Mouse (Mus musculus) megakaryocyte, adult 5-6 weeks (primary cell): Measurements from ENCODE around the gene Mia2. TPM values are rescaled to one million over a fixed set of nuclear protein-coding genes. Genes with fewer than 3 reads are reported as not detected.

Source experiments
- ATAC-seq: 2 replicates; pipeline ENCODE4 v1.8.0; 2016; ENCODE audit warnings: mild to moderate bottlenecking, inconsistent platforms; ENCODE audit not compliant: poor library complexity, severe bottlenecking
- total RNA-seq, 2 experiments: library from RNA; stranded (forward) in 1 of 2; stranded (reverse) in 1 of 2; fragments of 153-499, 151-499 nt in 1 of 2; fragments of 221-1000, 200-1000 nt in 1 of 2; gene quantifications; 2 replicates each; pipeline versions ENCODE4 v1.2.3 to v1.2.4; 2015 to 2017

The Mia2 gene
- total RNA-seq, 2 experiments from 2014 or later, result 263 to 268 TPM

DNA sequence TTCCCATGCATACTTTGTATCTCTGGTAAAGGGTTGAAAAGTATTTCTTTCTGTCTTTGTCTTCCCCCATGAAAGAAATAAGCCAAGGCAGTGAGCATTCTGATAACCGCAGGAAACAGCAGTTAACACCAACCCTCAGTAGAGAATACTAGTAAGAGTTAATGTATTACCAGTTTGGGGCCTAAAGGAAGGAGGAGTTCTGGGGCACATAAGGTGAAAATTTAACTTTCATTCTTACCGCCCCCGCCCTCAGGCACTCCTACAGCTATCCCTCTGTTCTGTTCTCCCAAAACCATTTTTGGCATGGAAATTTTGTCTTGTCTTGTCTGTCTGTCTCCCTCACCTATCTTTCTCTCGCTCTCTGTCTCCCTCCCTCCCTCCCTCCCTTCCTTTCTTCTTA is 54.1 kb downstream of the Mia2 start:
- no peak for ATAC-seq

DNA sequence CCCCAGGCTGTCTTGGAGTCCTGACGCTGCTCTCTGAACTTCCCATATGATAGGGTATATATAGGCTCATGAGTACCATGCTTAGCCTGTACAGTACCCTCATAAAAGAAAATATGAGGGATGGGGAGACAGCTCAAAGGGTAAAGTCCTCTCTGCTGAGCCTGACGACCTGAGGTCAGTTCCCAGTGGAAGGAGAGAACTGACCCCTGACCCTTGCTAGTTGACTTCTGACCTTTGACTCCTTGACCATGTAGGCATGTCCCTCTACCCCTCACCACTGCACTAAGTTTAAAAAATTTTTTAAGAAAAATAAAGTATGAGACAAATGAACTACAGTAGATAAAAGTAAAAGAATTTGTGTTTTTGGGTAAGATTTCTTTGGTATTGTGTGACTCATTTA is 65.5 kb downstream of the Mia2 start:
- no peak for ATAC-seq

DNA sequence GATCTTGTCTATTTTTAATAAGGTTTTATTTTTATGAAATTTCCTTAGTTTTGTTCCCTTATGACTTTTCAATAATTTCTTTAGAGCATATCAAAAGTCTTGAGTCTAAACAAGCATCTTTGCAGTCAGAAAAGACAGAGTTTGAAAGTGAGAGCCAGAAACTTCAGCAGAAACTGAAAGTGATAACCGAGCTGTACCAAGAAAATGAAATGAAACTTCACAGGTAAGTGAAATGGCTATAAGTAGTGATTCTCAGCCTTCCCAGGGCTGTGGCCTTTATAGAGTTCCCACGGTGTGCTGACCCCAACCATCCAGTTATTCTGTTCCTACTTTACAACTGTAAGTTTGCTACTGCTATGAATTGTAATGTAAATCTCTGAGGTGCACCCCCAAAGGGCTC is 67.2 kb downstream of the Mia2 start:
- no peak for ATAC-seq

DNA sequence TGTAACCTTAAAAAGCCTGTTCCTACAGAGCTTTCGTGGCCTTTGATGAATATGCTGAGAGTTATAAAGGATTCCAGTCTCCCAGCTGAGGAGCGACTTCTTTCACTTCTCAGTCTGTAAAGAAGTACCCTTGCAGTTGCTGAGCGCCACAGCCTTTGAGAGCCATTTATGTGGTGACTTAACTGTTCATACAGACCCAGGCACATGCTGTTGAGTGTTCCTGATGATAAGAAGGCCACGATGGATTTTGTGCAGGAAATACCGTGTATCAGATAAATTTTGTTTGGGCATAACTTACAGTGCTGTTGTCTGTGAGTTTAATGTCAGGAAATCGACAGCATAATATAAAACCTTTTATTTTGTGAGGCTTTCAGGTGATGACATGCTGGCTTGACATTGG is 68.9 kb downstream of the Mia2 start:
- ATAC-seq, result no peak

DNA sequence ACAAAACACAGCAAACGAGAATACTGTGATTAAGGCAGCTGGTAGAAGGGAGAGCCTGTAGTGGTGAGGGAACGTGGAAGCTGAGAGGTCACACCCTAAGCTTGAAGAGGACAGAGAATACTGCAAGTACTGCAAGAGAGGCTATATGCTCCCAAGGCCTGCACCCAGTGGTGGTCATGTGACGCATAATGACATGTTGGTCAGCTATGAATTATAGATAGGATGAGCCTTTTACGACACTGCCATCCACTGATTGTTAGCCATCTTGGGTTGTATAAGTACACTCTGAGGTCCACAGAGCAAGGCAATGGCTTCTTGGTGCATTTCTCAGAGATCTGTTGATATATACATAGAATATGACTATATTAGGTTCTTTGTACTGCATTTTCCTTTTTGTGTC is 71.0 kb downstream of the Mia2 start:
- no peak for ATAC-seq

DNA sequence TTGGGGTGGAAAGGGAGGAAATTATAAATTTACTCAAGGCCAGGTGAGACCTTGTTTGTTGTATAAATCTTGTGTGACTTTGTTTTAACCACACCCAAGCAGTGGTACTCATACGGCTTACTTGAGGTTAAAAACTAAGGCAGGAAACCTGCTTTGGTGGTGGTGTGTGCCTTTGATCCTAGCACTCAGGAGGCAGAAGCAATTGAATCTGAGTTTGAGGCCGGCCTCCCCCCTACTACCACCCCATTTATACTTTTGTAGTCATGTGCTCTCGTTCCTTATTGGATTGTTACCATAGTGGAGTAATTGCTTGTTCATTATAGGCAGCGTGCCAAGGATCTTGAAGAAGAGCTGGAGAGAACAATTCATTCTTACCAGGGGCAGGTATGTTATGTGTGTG is 74.3 kb downstream of the Mia2 start:
- ATAC-seq, result no peak

DNA sequence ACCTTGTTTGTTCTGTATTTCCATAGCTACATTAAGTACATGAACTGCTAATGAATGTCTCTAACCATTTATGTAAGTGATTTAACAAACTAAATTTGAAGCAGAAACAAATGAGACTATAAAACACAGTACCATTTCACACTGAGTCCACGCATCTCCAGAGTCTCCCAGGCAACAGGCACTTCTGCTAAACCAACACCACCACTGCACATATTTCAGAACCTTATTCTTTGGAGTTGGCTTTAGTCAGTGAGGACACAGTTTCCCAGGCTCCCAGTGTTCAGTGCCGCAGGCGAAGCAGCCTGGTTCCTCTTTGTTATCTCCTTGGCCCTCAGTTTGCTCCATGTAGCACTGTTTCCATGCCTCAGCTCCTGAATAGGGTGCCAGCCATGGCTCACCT is 82.2 kb downstream of the Mia2 start:
- no peak for ATAC-seq

DNA sequence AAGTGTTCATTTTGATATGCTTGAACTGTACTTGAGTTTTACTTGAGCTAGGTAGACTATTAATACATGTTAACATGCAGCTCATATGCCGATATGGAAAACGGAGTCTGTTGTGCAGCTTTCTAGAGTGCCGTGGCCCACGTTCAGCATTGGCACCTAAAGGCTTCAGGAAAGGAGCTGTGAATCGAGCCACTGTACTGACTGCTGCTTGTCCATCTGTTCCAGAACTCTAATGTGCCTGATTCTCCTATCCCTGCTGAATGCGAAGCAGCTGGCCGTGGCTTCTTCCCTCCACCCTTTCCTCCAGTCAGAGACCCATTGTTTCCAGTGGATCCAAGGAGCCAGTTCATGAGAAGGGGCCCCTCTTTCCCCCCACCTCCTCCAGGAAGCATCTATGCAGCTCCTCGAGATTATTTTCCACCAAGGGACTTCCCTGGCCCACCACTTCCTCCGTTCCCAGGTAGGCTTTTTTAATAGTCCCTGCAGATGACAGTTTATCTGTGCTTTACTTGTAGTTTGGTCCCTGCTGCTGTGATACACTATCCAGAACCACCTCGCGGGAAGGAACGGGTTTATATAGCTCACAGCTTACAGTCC is 92.6 kb downstream of the Mia2 start:
- ATAC-seq, result no peak

DNA sequence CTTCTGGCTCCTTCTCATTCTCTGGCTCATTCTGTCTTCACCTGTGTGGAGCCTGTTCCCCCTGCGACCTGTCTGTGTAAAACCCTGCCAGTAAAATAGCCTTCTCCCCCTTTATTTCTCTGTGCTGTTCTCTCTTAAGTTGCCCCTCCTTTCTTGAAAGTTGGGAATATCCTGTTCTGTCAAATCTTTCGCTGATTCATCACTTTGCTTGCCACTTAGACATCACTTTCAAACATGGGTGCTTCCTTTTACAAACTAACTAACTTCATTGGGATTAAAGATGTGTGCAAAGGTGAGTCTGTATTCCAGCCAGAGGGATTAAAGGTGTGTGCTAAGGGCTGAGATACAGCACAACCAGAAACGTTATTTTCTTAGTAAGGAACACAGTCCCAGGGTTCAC is 98.0 kb downstream of the Mia2 start:
- no peak for ATAC-seq

DNA sequence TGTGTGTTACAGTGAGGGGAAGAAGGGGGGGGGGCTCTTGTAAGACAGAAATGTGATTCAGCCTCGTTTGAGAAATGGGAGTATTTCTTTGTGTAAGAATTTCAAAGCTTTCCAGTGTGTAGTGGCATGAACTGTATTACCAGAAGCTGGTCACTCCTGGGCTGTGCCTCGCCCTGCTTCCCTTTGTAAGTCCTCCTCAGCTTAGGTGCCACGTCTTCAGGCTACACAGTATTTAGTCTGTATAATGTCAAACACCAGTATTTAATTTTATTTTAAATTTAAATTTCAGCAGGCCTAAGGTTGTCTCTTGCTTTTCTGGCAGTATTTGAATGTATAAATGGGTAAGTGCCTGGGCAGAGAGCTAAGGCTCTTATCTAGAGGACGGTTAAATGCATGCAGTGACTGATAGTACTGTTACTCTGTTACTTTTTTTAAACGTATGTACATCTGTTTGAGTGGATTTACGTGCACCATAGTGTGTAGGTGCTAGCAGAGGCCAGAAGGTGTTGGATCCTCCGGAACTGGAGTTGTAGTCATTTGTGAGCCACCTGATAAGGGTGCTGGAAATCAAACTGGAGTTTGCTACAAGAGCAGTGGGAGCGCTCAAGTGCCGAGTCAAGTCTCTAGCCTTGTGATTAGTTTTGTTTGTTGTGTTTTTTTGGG is 98.9 kb downstream of the Mia2 start:
- no peak for ATAC-seq

DNA sequence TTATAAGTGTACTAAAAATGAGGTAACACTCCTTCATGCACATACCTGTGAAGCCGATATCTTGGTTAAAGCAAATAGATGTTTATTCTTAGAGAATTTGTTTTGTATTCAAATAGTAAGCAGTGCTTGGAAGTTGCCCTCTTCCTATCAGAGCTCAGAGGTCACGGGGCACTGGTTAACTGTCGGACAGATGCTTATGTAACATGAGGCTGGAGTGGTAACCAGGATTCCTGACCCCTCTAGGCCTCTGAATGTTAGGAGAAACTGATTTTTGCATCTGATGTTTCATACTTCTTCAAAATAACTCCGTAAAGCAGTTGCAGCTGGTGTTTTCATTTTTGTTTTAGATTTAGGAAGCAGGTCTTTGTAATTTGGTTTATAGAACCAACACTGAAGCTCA is 99.5 kb downstream of the Mia2 start:
- ATAC-seq, result no peak

DNA sequence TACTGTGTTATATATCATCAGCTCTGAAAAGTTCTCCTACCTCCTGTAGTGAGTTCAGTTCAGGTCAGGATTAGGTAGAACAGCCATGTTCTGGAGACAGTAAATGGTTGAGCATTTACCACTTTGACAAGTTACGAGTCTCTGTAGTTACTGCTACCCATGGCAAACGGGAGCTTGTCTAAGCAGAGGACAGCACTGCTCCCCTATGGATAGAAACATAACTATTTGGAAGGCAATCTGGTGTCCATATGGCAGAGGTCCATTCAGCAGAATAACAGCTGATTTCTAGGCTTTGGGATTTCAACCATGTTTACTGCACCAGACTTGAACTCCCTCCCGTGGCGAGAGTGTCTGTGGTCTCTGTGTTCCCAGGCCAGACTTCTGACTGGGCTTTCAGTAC is 100.3 kb downstream of the Mia2 start:
- no peak for ATAC-seq

DNA sequence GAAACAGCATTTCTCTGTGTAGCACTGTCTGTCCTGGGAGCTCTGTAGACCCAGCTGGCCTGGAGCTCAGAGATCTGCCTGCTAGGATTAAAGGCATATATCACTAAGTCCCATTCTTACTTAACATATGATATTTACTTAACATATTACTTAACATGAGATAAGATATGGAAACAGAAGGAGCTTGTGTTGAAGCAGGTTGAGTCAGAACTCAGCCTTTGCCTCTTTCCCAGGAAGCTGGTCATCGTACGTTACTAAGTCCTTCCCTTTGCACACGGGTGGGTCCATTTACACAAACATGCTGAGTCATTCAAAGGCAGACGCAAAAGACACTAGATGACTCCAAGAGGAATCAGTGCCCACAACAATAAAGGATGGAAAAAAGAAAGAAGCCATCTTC is 103.2 kb downstream of the Mia2 start:
- ATAC-seq, result no peak

DNA sequence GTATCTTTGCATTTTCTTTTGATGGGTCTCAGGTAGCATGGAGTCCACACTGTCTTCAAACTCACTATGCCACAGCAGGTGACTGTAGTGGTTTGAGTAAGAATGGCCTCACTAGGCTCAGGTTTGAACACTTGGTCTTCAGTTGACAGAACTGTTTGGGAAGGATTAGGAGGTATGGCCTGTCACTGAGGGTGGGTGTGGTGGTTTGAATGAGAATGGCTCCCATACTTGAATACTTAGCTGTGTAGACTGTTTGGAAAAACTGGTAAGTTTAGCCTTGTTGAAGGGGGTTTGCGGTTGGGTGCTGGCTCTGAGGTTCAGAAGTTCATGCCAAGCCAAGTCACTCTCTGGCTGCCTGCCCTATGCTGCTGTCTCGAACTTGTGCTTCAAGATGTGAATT is 103.8 kb downstream of the Mia2 start:
- no peak for ATAC-seq

DNA sequence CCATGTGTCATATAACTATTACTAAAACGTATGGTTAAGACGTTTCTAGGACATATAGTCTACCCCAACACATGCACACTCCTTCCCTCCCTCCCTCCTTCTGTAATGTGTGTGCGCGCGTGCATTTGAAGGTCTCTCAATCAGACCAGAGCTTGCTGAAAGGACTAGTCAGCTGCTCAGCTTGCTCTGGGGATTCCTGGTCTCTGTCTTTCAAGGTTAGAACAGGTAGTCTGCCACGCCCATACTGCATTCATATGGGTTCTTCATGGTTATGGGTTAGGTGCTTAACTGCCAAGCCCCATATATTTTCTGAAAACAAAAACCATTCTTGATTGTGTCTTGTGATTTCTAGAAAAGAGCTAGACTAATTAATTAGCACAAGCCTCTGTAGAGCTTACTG is 110.0 kb downstream of the Mia2 start:
- no peak for ATAC-seq

DNA sequence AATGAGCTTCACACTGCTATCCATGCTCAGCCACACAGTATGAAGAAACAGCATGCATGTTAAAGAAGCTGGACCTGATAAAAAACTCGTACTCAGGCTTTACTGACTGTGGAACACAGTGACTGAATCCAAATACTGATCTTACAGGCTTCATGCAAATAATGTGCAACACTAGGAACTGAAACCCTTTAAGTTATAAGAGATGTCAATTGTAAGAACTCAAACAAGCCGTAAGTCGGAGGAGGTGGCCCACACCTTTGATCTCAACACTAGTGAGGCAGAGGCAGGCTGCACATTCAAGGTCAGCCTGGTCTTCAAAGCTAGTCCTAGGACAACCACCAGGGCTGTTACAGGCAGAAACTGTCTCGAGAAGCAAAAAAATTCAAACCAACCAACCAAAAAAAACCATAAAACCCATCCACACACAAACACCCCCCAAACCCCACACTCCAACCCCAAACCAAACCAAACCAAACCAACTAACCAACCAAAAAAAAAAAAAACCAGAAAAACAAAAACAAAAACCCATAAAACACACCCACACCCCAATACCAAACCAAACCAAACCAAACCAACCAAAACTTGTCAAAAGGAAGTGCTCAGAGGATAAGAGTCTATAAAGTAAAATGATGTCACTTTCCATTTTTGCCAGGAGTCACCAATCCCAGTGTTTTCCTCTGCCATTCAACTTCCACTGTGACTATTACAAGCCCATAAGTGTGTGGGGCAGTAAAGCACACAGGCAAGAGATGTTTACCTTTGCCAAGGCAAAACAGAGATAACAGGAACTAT is 110.8 kb downstream of the Mia2 start:
- ATAC-seq, result peak; percentile 34

DNA sequence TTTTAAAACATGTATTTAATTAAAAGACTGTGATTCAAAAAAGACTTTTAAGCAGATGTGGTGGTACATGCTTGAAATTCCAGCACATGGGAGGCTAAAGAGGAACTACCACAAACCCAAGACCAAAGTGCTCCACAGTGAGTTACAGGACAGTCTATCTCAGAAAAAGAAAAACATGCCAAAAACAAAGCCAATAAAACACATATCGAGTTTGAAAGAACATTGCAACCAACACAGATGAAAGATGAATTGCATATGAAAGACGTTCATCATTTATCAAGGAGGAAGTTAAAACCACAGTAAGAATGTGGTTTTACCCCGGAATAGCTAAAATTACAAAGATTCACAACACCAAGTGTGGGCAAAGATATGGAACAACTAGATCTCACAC is 111.4 kb downstream of the Mia2 start:
- ATAC-seq, result peak; percentile 81

DNA sequence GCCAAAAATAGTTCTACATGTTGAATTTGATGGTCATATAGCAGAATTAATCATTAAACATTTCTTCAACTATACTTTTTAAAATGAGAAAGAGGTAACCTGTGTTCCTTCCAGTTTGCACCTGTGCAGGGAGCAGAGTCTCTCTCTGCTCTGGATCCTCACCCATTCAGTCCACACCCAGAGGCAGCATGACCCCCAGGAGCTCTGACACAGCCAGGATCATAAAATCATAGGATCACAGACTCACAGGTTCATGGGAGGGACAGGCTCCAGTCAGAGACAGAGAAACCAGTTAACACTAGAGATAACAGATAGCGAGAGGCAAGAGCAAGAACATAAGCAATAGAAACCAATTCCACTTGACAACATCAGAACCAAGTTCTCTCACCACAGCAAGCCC is 112.2 kb downstream of the Mia2 start:
- no peak for ATAC-seq

DNA sequence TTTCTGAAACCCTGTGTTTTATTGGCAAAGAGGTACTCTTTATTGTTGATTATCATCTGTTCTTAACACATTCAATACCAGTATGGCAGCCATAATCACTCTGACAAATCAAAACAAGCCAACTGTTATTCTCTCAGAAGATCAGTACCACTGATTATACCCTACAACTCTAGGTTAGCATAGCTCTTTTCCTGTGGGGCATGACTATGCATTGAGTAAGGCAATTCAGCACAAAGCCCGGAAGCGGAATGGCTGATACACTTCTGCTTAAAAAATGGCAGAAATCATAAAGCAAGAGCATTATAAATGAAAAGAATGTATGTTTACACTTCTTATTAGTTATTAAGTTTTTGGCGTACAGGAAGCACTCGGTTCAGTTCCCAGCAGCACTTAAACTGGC is 120.6 kb downstream of the Mia2 start:
- ATAC-seq, result peak; percentile 23; the same call in 1 of the 2 replicates

DNA sequence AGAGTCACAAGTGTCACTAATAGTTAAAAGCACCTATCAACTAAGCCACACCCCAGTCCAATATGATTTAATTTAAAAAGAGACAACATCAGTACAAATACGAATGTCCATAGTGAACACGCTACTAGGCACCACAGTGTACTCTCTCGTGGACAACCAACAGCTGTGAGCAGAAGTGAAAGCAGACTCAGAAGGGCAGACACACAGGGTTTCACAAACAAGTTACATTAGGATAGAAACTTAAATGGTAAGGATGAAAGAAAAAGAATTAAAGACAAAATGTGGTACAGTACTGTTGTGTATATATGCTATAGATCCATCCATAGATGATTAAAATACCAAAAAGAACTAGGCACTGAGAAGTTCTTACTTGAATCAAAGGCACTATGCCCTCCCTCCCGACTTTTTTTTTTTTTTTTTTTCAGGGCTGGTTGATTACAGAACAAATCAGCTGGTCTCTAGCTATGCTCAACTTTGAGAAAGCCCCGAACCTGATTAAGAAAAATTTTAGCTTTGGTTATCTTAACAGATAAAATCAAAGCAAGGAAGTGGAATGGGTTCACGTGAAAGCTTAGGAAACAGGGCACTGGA is 121.2 kb downstream of the Mia2 start:
- ATAC-seq, result peak; percentile 27

DNA sequence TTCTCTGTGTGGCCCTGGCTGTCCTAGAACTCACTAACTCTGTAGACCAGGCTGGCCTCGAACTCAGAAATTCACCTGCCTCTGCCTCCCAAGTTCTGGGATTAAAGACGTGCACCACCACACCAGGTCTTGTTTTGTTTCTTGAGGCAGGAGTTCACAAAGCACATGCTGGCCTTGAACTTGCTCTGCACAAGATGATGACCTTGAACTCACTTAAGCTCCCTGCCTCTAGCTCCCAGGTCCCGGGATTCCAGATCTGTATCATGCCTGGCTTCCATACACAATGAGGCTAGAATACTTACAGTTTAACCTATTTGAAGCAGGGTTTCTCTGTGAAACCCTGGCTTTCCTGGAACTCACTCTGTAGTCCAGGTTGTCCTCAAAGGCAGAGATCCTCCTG is 121.7 kb downstream of the Mia2 start:
- ATAC-seq, result no peak
